ENCODE assay signal across 8 mouse cellular contexts in genomic region chr17:31294363-31295214, GRCm38 (mm10). TPM values are rescaled to one million over a fixed set of nuclear protein-coding genes. Genes with fewer than 3 reads are reported as not detected.
A peak's percentile ranks its signal among the peaks of the same experiment; 100 is the strongest.
DNase-seq lines count a peak whose midpoint lies in the region; ATAC-seq and TF ChIP-seq lines count a peak whose summit lies in the region.

No protein-coding gene starts in this region.

- TF ChIP-seq POLR2A in MEL (IDR thresholded peaks at IDR 0.05; ENCODE audit: control insufficient read depth in 1 of 2, insufficient read depth in 1 of 2, low read depth in 1 of 2, low read length in 2 of 2, poor library complexity in 1 of 2), result 0 out of 4 replicates have a peak, but pooled peaks of 1 of the 2 experiments have one; percentile 34

- H3K4me1 ChIP-seq in MEL (ENCODE audit: control insufficient read depth in 1 of 2, insufficient read depth in 2 of 2, low read length in 2 of 2), result peaks cover 11 to 31% of the 10 kb centered on the region in 2 experiments
- H3K4me1 ChIP-seq in hindbrain, embryonic 14.5 days (replicated peaks; ENCODE audit: control insufficient read depth, insufficient read depth, low read length), result peaks cover 21% of the 10 kb centered on the region
- H3K4me1 ChIP-seq in neural tube, embryonic 15.5 days, result peaks cover 38% of the 10 kb centered on the region

- 87% methylated on average over 15 of the region's 15 CpGs for WGBS in hindbrain, embryonic 14.5 days
- 89% methylated on average over 15 of the region's 15 CpGs for WGBS in neural tube, embryonic 15.5 days

- H3K9ac ChIP-seq in MEL (ENCODE audit: control insufficient read depth, low read depth, low read length, poor library complexity, severe bottlenecking), result peak overlapping the region; percentile 91
- no peak overlapping the region for H3K9ac ChIP-seq in hindbrain, embryonic 14.5 days
- H3K9ac ChIP-seq in neural tube, embryonic 15.5 days (replicated peaks), result no peak overlapping the region

- H3K9me3 ChIP-seq in MEL (replicated peaks; ENCODE audit: insufficient read depth, low read length), result no peaks in the 10 kb centered on the region
- H3K9me3 ChIP-seq in hindbrain, embryonic 14.5 days (ENCODE audit: control insufficient read depth, low read length), result no peaks in the 10 kb centered on the region
- H3K9me3 ChIP-seq in neural tube, embryonic 15.5 days (replicated peaks), result no peaks in the 10 kb centered on the region

- H3K79me2 ChIP-seq in MEL (ENCODE audit: control insufficient read depth, insufficient read depth, low read length, poor library complexity), result peaks cover 9% of the 10 kb centered on the region

- peak in 1 of 2 experiments; percentile 28; a peak in 1 of 4 replicates for TF ChIP-seq EP300 in MEL (IDR thresholded peaks at IDR 0.05; ENCODE audit: low read depth in 1 of 2, low read length in 2 of 2)

- DNase-seq in kidney, postnatal 4 days, result peak; percentile 29 to 42
- no peak for DNase-seq in kidney, adult 18-20 months
- DNase-seq in MEL (ENCODE audit: low read depth, low spot score), result peak; percentile 81
- DNase-seq in hindbrain, embryonic 14.5 days (ENCODE audit: low spot score), result no peak
- no peak for DNase-seq in left cerebral cortex, postnatal 36 days (ENCODE audit: low spot score in 2 of 2)
- no peak for DNase-seq in layer of hippocampus, adult 11-12 months (ENCODE audit: low spot score)
- no peak for DNase-seq in gastrocnemius, adult 18-20 months (ENCODE audit: low spot score)

- peak overlapping the region; percentile 88 for H3K27ac ChIP-seq in MEL (ENCODE audit: control insufficient read depth, low read depth, low read length)
- no peak overlapping the region for H3K27ac ChIP-seq in hindbrain, embryonic 14.5 days
- H3K27ac ChIP-seq in neural tube, embryonic 15.5 days (replicated peaks), result no peak overlapping the region

- no peaks in the 10 kb centered on the region for H3K27me3 ChIP-seq in MEL (ENCODE audit: control insufficient read depth in 1 of 2, insufficient read depth in 2 of 2, low read length in 2 of 2)
- H3K27me3 ChIP-seq in hindbrain, embryonic 14.5 days (ENCODE audit: control insufficient read depth, insufficient read depth, low read length), result no peaks in the 10 kb centered on the region
- no peaks in the 10 kb centered on the region for H3K27me3 ChIP-seq in neural tube, embryonic 15.5 days (replicated peaks)

- H3K4me3 ChIP-seq in MEL (ENCODE audit: control insufficient read depth in 1 of 2, insufficient read depth in 1 of 2, low read depth in 2 of 2, low read length in 2 of 2), result peak overlapping the region; percentile 17 to 57; a peak in 3 of 4 replicates
- no peak overlapping the region for H3K4me3 ChIP-seq in hindbrain, embryonic 14.5 days (replicated peaks; ENCODE audit: low read length)
- no peak overlapping the region; the same call in 1 of the 2 replicates for H3K4me3 ChIP-seq in neural tube, embryonic 15.5 days (replicated peaks)

- peak; percentile 8 for TF ChIP-seq RAD21 in MEL (IDR thresholded peaks at IDR 0.05; ENCODE audit: low read depth, low read length)

- H3K36me3 ChIP-seq in MEL (ENCODE audit: control insufficient read depth in 1 of 2, insufficient read depth in 2 of 2, low read length in 2 of 2), result peaks cover 0 to 19% of the 10 kb centered on the region in 2 experiments; a peak in 2 of 4 replicates
- H3K36me3 ChIP-seq in hindbrain, embryonic 14.5 days (replicated peaks; ENCODE audit: control insufficient read depth, insufficient read depth), result no peaks in the 10 kb centered on the region
- no peaks in the 10 kb centered on the region for H3K36me3 ChIP-seq in neural tube, embryonic 15.5 days

- TF ChIP-seq CTCF in MEL (IDR thresholded peaks at IDR 0.05 in 2 of 3, conservative IDR thresholded peaks at IDR 0.05 in 1 of 3; ENCODE audit: control insufficient read depth in 1 of 3, insufficient read depth in 1 of 3, low read depth in 2 of 3, low read length in 3 of 3, poor library complexity in 1 of 3, severe bottlenecking in 1 of 3), result peak; percentile 24 to 81 (median 57); a peak in 5 of 6 replicates

- peak overlapping the region; percentile 95 for H3K4me2 ChIP-seq in hindbrain, embryonic 14.5 days (replicated peaks)
- peak overlapping the region; percentile 97; the same call in 1 of the 2 replicates for H3K4me2 ChIP-seq in neural tube, embryonic 15.5 days

- no peak for ATAC-seq in hindbrain, embryonic 14.5 days (ENCODE audit: low FRiP score)
- no peak for ATAC-seq in neural tube, embryonic 15.5 days (ENCODE audit: low FRiP score)

- intact Hi-C loops in left cerebral cortex, postnatal 36 days (cut with DNase I), result no loop called here

TF ChIP-seq in MEL, 35 proteins besides CTCF, POLR2A, EP300 and RAD21:
- TF ChIP-seq CHD2 (IDR thresholded peaks at IDR 0.05; ENCODE audit: low read length), result no peak
- TF ChIP-seq ZC3H11A (IDR thresholded peaks at IDR 0.05; ENCODE audit: low read depth, low read length), result no peak
- no peak for TF ChIP-seq ZKSCAN1 (IDR thresholded peaks at IDR 0.05; ENCODE audit: low read depth, low read length)
- 0 out of 2 replicates have a peak, but pooled peaks have one; percentile 21 for TF ChIP-seq ETS1 (IDR thresholded peaks at IDR 0.05; ENCODE audit: low read depth, low read length)
- peak; percentile 17 for TF ChIP-seq NELFE (IDR thresholded peaks at IDR 0.05; ENCODE audit: low read depth, low read length)
- TF ChIP-seq GABPA (IDR thresholded peaks at IDR 0.05; ENCODE audit: low read depth, low read length), result no peak; the same call in 1 of the 2 replicates
- TF ChIP-seq SIN3A (IDR thresholded peaks at IDR 0.05; ENCODE audit: low read length), result peak; percentile 70
- TF ChIP-seq GATA1 (IDR thresholded peaks at IDR 0.05; ENCODE audit: low read depth, low read length), result 0 out of 2 replicates have a peak, but pooled peaks have one; percentile 1
- no peak for TF ChIP-seq RCOR1 (IDR thresholded peaks at IDR 0.05; ENCODE audit: low read depth, low read length)
- TF ChIP-seq MEF2A (IDR thresholded peaks at IDR 0.05; ENCODE audit: extremely low read depth, insufficient replicate concordance, low read depth, low read length, poor library complexity, severe bottlenecking), result no peak
- peak; percentile 75 for TF ChIP-seq HCFC1 (IDR thresholded peaks at IDR 0.05; ENCODE audit: low read depth, low read length)
- no peak for TF ChIP-seq KAT2A (conservative IDR thresholded peaks at IDR 0.05; ENCODE audit: low read depth, low read length)
- no peak for TF ChIP-seq JUND (IDR thresholded peaks at IDR 0.05; ENCODE audit: low read depth, low read length)
- no peak for TF ChIP-seq USF2 (IDR thresholded peaks at IDR 0.05; ENCODE audit: borderline replicate concordance in 1 of 2, insufficient read depth in 1 of 2, low read depth in 1 of 2, low read length in 2 of 2)
- TF ChIP-seq TAL1 (IDR thresholded peaks at IDR 0.05; ENCODE audit: low read length), result no peak
- TF ChIP-seq ELF1 (IDR thresholded peaks at IDR 0.05; ENCODE audit: low read depth, low read length), result peak; percentile 45; the same call in 1 of the 2 replicates
- no peak for TF ChIP-seq POLR2AphosphoS5 (IDR thresholded peaks at IDR 0.05; ENCODE audit: borderline replicate concordance, low read depth, low read length)
- TF ChIP-seq MAFK (IDR thresholded peaks at IDR 0.05; ENCODE audit: borderline replicate concordance, low read depth, low read length), result no peak
- no peak for TF ChIP-seq MAX (IDR thresholded peaks at IDR 0.05; ENCODE audit: low read length)
- TF ChIP-seq TBP (IDR thresholded peaks at IDR 0.05; ENCODE audit: low read depth, low read length), result no peak; the same call in 1 of the 2 replicates
- TF ChIP-seq UBTF (IDR thresholded peaks at IDR 0.05; ENCODE audit: borderline replicate concordance, insufficient read depth, low read depth, low read length), result no peak
- peak; percentile 23; the same call in 1 of the 2 replicates for TF ChIP-seq MXI1 (IDR thresholded peaks at IDR 0.05; ENCODE audit: low read depth, low read length)
- TF ChIP-seq BHLHE40 (IDR thresholded peaks at IDR 0.05; ENCODE audit: borderline replicate concordance, low read depth, low read length), result no peak
- no peak for TF ChIP-seq CHD1 (IDR thresholded peaks at IDR 0.05; ENCODE audit: low read depth, low read length)
- TF ChIP-seq MAZ (IDR thresholded peaks at IDR 0.05; ENCODE audit: low read depth, low read length), result no peak; the same call in 1 of the 2 replicates
- TF ChIP-seq ZMIZ1 (IDR thresholded peaks at IDR 0.05; ENCODE audit: low read depth, low read length), result no peak
- no peak for TF ChIP-seq E2F4 (IDR thresholded peaks at IDR 0.05; ENCODE audit: borderline replicate concordance, low read depth, low read length)
- TF ChIP-seq NRF1 (IDR thresholded peaks at IDR 0.05; ENCODE audit: insufficient read depth, low read depth, low read length, poor library complexity, severe bottlenecking), result no peak

RNA-seq across cellular contexts. Expression of gene Slc37a1, which starts 8.0 kb away (rescaled TPM):
- 10.3 and 15.0 TPM in 2 replicates for total RNA-seq in MEL (2012; rRNA removed)
- polyA plus RNA-seq in MEL (2012; ENCODE audit: insufficient read depth in 1 of 2, insufficient read length in 2 of 2, low read depth in 1 of 2, low replicate concordance in 2 of 2, missing spikeins in 1 of 2), result 10 to 100 TPM in 1 of 2 experiments, not detected in 1; 14.2 TPM
- 10.4 and 11.6 TPM in 2 replicates for polyA plus RNA-seq in hindbrain, embryonic 14.5 days (2014; fragmentation: Nextera tagmentation; extraction: Ambion mirVana)
- 9.0 and 10.9 TPM in 2 replicates for polyA plus RNA-seq in neural tube, embryonic 15.5 days (2015; fragmentation: Nextera tagmentation; extraction: Ambion mirVana)
- 1 to 10 TPM; 8.2 to 9.9 TPM for total RNA-seq in left cerebral cortex, postnatal 36 days (2021)
- total RNA-seq in gastrocnemius, adult 18-20 months (2021), result 1 to 10 TPM; 3.7 to 5.9 TPM

RNA-seq across cellular contexts. Expression of gene Rsph1, which starts 17.4 kb away (rescaled TPM):
- 1.3 and 2.0 TPM in 2 replicates for total RNA-seq in MEL (2012; rRNA removed)
- polyA plus RNA-seq in MEL (2012; ENCODE audit: insufficient read depth in 1 of 2, insufficient read length in 2 of 2, low read depth in 1 of 2, low replicate concordance in 2 of 2, missing spikeins in 1 of 2), result 1 to 10 TPM in 1 of 2 experiments, not detected in 1; 3.6 TPM
- polyA plus RNA-seq in hindbrain, embryonic 14.5 days (2014; fragmentation: Nextera tagmentation; extraction: Ambion mirVana), result 3.5 and 5.0 TPM in 2 replicates
- 3.4 and 3.9 TPM in 2 replicates for polyA plus RNA-seq in neural tube, embryonic 15.5 days (2015; fragmentation: Nextera tagmentation; extraction: Ambion mirVana)
- total RNA-seq in left cerebral cortex, postnatal 36 days (2021), result 10 to 100 TPM; 14.0 to 15.1 TPM
- 10 to 100 TPM in 1 of 2 experiments, 1 to 10 TPM in 1; 2.4 to 11.6 TPM for total RNA-seq in gastrocnemius, adult 18-20 months (2021)

Comparison
In these comparisons a context has a peak if more than half of its experiments do, and no peak if none do; other contexts are left out.
1. DNase-seq: peak in kidney, postnatal 4 days (2 of 2) and MEL (single experiment); none in kidney, adult 18-20 months (single experiment), hindbrain, embryonic 14.5 days (single experiment), left cerebral cortex, postnatal 36 days (0 of 2), layer of hippocampus, adult 11-12 months (single experiment) and gastrocnemius, adult 18-20 months (single experiment).
2. H3K4me3 ChIP-seq: peak in MEL (2 of 2); none in hindbrain, embryonic 14.5 days (single experiment) and neural tube, embryonic 15.5 days (single experiment).